Mouse (Mus musculus) testis, adult 2 months (tissue): ENCODE measurements around the gene Topaz1. TPM values are rescaled to one million over a fixed set of nuclear protein-coding genes. Genes with fewer than 3 reads are reported as not detected.

ENCODE experiments used
- H3K27ac ChIP-seq: fragments of 200-500 bp; 2 replicates; pipeline ENCODE4 v1.5.1; 2012; ENCODE audit warnings: low read depth, low read length; ENCODE audit not compliant: control insufficient read depth, insufficient read depth
- H3K27me3 ChIP-seq: fragments of 200-500 bp; 2 replicates; pipeline ENCODE4 v1.6.1; 2012; ENCODE audit warnings: mild to moderate bottlenecking, low read length, moderate library complexity; ENCODE audit not compliant: control insufficient read depth, insufficient read depth
- H3K36me3 ChIP-seq: fragments of 200-500 bp; 2 replicates; pipeline ENCODE4 v1.6.1; 2012; ENCODE audit warnings: mild to moderate bottlenecking, low read length; ENCODE audit not compliant: control insufficient read depth, insufficient read depth
- H3K4me1 ChIP-seq: fragments of 200-500 bp; 2 replicates; pipeline ENCODE4 v1.6.1; 2012; ENCODE audit warnings: low read length; ENCODE audit not compliant: control insufficient read depth, insufficient read depth
- H3K4me3 ChIP-seq: fragments of 200-500 bp; 2 replicates; pipeline ENCODE4 v1.5.1; 2012; ENCODE audit warnings: low read depth, mild to moderate bottlenecking, low read length, moderate library complexity, mixed read lengths; ENCODE audit not compliant: control insufficient read depth
- CTCF ChIP-seq: fragments of 200-500 bp; IDR thresholded peaks from 2 replicates; pipeline ENCODE4 v1.5.1; 2012; ENCODE audit warnings: low read depth, mild to moderate bottlenecking, inconsistent platforms, low read length, moderate library complexity; ENCODE audit not compliant: control insufficient read depth, insufficient read depth, insufficient replicate concordance
- POLR2A ChIP-seq: fragments of 200-500 bp; IDR thresholded peaks from 2 replicates; pipeline ENCODE4 v1.6.1; 2012; ENCODE audit warnings: low read depth, mild to moderate bottlenecking, inconsistent platforms, low read length, moderate library complexity; ENCODE audit not compliant: control insufficient read depth
- polyA plus RNA-seq: library from polyadenylated mRNA; depleted of rRNA; stranded (reverse); fragments of >200 nt; gene quantifications from 2 replicates; pipeline ENCODE4 v1.2.3, GENCODE M21; 2012

The Topaz1 gene
- polyA plus RNA-seq, 1 experiment = 4.7 TPM

GRCm38 (mm10) chr9:122757614-122758013 is 10.5 kb downstream of the Topaz1 start:
- Histone ChIP-seq H3K4me3 (no peak overlapping the region), H3K4me1 (no peaks in the 10 kb centered on the region), H3K27ac (no peak overlapping the region), H3K36me3 (no peaks in the 10 kb centered on the region; the same call in 1 of the 2 replicates), H3K27me3 (no peaks in the 10 kb centered on the region)
- TF ChIP-seq POLR2A (no peak), CTCF (no peak)

- Histone ChIP-seq H3K27ac (no peak overlapping the region), H3K27me3 (no peaks in the 10 kb centered on the region), H3K4me3 (no peak overlapping the region), H3K4me1 (no peaks in the 10 kb centered on the region), H3K36me3 (no peaks in the 10 kb centered on the region; the same call in 1 of the 2 replicates)
- no peak for TF ChIP-seq POLR2A
- TF ChIP-seq CTCF = no peak
These were observed 13.0 kb downstream of the Topaz1 start for GRCm38 (mm10) chr9:122760111-122760510.

GRCm38 (mm10) chr9:122785231-122785630 is 38.1 kb downstream of the Topaz1 start:
- Histone ChIP-seq H3K4me3 (no peak overlapping the region), H3K4me1 (no peaks in the 10 kb centered on the region), H3K27ac (no peak overlapping the region), H3K36me3 (no peaks in the 10 kb centered on the region; the same call in 1 of the 2 replicates), H3K27me3 (no peaks in the 10 kb centered on the region)
- TF ChIP-seq CTCF (no peak), POLR2A (no peak)

- H3K4me1 ChIP-seq = no peaks in the 10 kb centered on the region
- no peak overlapping the region for H3K27ac ChIP-seq
- H3K36me3 ChIP-seq = no peaks in the 10 kb centered on the region; the same call in 1 of the 2 replicates
- H3K4me3 ChIP-seq = no peak overlapping the region
- TF ChIP-seq POLR2A = no peak
- TF ChIP-seq CTCF = no peak
- no peaks in the 10 kb centered on the region for H3K27me3 ChIP-seq
These were observed 39.4 kb downstream of the Topaz1 start for GRCm38 (mm10) chr9:122786534-122786933.

- Histone ChIP-seq H3K27ac (peak within 1 kb of the TSS; percentile 93), H3K36me3 (peaks cover 1% of the 10 kb centered on the region; the same call in 1 of the 2 replicates), H3K27me3 (no peaks in the 10 kb centered on the region), H3K4me3 (peak within 1 kb of the TSS; percentile 88), H3K4me1 (peaks cover 2% of the 10 kb centered on the region; the same call in 1 of the 2 replicates)
- TF ChIP-seq POLR2A (peak; percentile 77), CTCF (no peak)
These were observed 58.1 kb downstream of the Topaz1 start, which contains the start of gene Tcaim for GRCm38 (mm10) chr9:122805053-122805844. Gene Tcaim, plus strand, starts transcription at chr9:122805539.

GRCm38 (mm10) chr9:122805845-122806341 is 58.7 kb downstream of the Topaz1 start:
- H3K27ac ChIP-seq = peak overlapping the region; percentile 91

GRCm38 (mm10) chr9:122807186-122807585 is 60.0 kb downstream of the Topaz1 start:
- no peak overlapping the region for H3K27ac ChIP-seq
- TF ChIP-seq POLR2A (no peak), CTCF (no peak)
- H3K27me3 ChIP-seq = no peaks in the 10 kb centered on the region
- H3K4me1 ChIP-seq = peaks cover 2% of the 10 kb centered on the region; the same call in 1 of the 2 replicates
- peaks cover 1% of the 10 kb centered on the region; the same call in 1 of the 2 replicates for H3K36me3 ChIP-seq
- H3K4me3 ChIP-seq = no peak overlapping the region

More at GRCm38 (mm10) chr9:122805845-122806341, 58.7 kb downstream of the Topaz1 start:
- Histone ChIP-seq H3K36me3 (peaks cover 1% of the 10 kb centered on the region; the same call in 1 of the 2 replicates), H3K4me1 (peaks cover 2% of the 10 kb centered on the region; the same call in 1 of the 2 replicates), H3K27me3 (no peaks in the 10 kb centered on the region), H3K4me3 (peak overlapping the region; percentile 88)
- TF ChIP-seq POLR2A (no peak), CTCF (no peak)
